Mouse (Mus musculus): ENCODE measurements around the gene Brat1. TPM values are rescaled to one million over a fixed set of nuclear protein-coding genes. Genes with fewer than 3 reads are reported as not detected.

The Brat1 gene
- polyA plus RNA-seq, 1 experiment from 2014 or later, result 7.5 TPM

- WGBS, result 69% methylated on average over 3 of the region's 3 CpGs
- H3K36me3 ChIP-seq (ENCODE audit: control insufficient read depth, insufficient read depth), result peaks cover 54% of the 10 kb centered on the region
- ATAC-seq, result no peak
- H3K9ac ChIP-seq (ENCODE audit: low read depth, low read length), result no peak overlapping the region
- H3K4me3 ChIP-seq (ENCODE audit: low read depth, low read length), result no peak overlapping the region
- H3K27me3 ChIP-seq (replicated peaks; ENCODE audit: control insufficient read depth, insufficient read depth, low read length), result no peaks in the 10 kb centered on the region
- H3K9me3 ChIP-seq (ENCODE audit: control insufficient read depth), result no peaks in the 10 kb centered on the region
- H3K4me1 ChIP-seq (replicated peaks; ENCODE audit: control insufficient read depth, insufficient read depth, low read length), result no peaks in the 10 kb centered on the region
- no peak overlapping the region for H3K4me2 ChIP-seq (replicated peaks; ENCODE audit: low read depth)
- H3K27ac ChIP-seq (ENCODE audit: low read depth, low read length), result no peak overlapping the region
- TF ChIP-seq CTCF (IDR thresholded peaks at IDR 0.05; ENCODE audit: low read depth), result no peak
Observed at GRCm38 (mm10) chr5:140688434-140688833, 16.4 kb upstream of the Brat1 start.

- Histone ChIP-seq H3K9me3 (ENCODE audit: control insufficient read depth) (no peaks in the 10 kb centered on the region), H3K9ac (ENCODE audit: low read depth, low read length) (no peak overlapping the region), H3K27ac (ENCODE audit: low read depth, low read length) (no peak overlapping the region), H3K27me3 (replicated peaks; ENCODE audit: control insufficient read depth, insufficient read depth, low read length) (no peaks in the 10 kb centered on the region), H3K36me3 (ENCODE audit: control insufficient read depth, insufficient read depth) (peaks cover 38% of the 10 kb centered on the region), H3K4me3 (ENCODE audit: low read depth, low read length) (no peak overlapping the region), H3K4me1 (replicated peaks; ENCODE audit: control insufficient read depth, insufficient read depth, low read length) (no peaks in the 10 kb centered on the region), H3K4me2 (replicated peaks; ENCODE audit: low read depth) (no peak overlapping the region)
- WGBS, result 48% methylated on average over 7 of the region's 7 CpGs
- peak; percentile 56 for ATAC-seq
- no peak for TF ChIP-seq CTCF (IDR thresholded peaks at IDR 0.05; ENCODE audit: low read depth)
Observed at GRCm38 (mm10) chr5:140695987-140696386, 8.8 kb upstream of the Brat1 start.

GRCm38 (mm10) chr5:140699776-140700175, 5.0 kb upstream of the Brat1 start:
- ATAC-seq, result no peak

GRCm38 (mm10) chr5:140701661-140702060, 3.1 kb upstream of the Brat1 start:
- Histone ChIP-seq H3K4me1 (replicated peaks; ENCODE audit: control insufficient read depth, insufficient read depth, low read length) (0 out of 2 replicates have a peak, but pooled peaks cover 6% of the 10 kb centered on the region), H3K4me2 (replicated peaks; ENCODE audit: low read depth) (peak overlapping the region; percentile 89), H3K27me3 (replicated peaks; ENCODE audit: control insufficient read depth, insufficient read depth, low read length) (no peaks in the 10 kb centered on the region), H3K36me3 (ENCODE audit: control insufficient read depth, insufficient read depth) (peaks cover 6% of the 10 kb centered on the region), H3K4me3 (ENCODE audit: low read depth, low read length) (peak overlapping the region; percentile 63), H3K9ac (ENCODE audit: low read depth, low read length) (peak overlapping the region; percentile 54), H3K27ac (ENCODE audit: low read depth, low read length) (peak overlapping the region; percentile 60), H3K9me3 (ENCODE audit: control insufficient read depth) (no peaks in the 10 kb centered on the region)
- peak; percentile 2; the same call in 1 of the 2 replicates for ATAC-seq
- WGBS, result under 1% methylated on average over 25 of the region's 25 CpGs
- no peak for TF ChIP-seq CTCF (IDR thresholded peaks at IDR 0.05; ENCODE audit: low read depth)

More at GRCm38 (mm10) chr5:140699776-140700175, 5.0 kb upstream of the Brat1 start:
- Histone ChIP-seq H3K36me3 (ENCODE audit: control insufficient read depth, insufficient read depth) (peaks cover 11% of the 10 kb centered on the region), H3K27ac (ENCODE audit: low read depth, low read length) (no peak overlapping the region), H3K4me3 (ENCODE audit: low read depth, low read length) (no peak overlapping the region), H3K4me2 (replicated peaks; ENCODE audit: low read depth) (no peak overlapping the region), H3K9me3 (ENCODE audit: control insufficient read depth) (no peaks in the 10 kb centered on the region), H3K27me3 (replicated peaks; ENCODE audit: control insufficient read depth, insufficient read depth, low read length) (no peaks in the 10 kb centered on the region), H3K9ac (ENCODE audit: low read depth, low read length) (no peak overlapping the region), H3K4me1 (replicated peaks; ENCODE audit: control insufficient read depth, insufficient read depth, low read length) (0 out of 2 replicates have a peak, but pooled peaks cover 2% of the 10 kb centered on the region)
- TF ChIP-seq CTCF (IDR thresholded peaks at IDR 0.05; ENCODE audit: low read depth), result no peak
- WGBS, result 67% methylated on average over 9 of the region's 9 CpGs

- Histone ChIP-seq H3K9ac (ENCODE audit: low read depth, low read length) (peak within 1 kb of the TSS; percentile 54), H3K27ac (ENCODE audit: low read depth, low read length) (peak within 1 kb of the TSS; percentile 60), H3K4me1 (replicated peaks; ENCODE audit: control insufficient read depth, insufficient read depth, low read length) (0 out of 2 replicates have a peak, but pooled peaks cover 6% of the 10 kb centered on the region), H3K36me3 (ENCODE audit: control insufficient read depth, insufficient read depth) (peaks cover 1% of the 10 kb centered on the region; the same call in 1 of the 2 replicates), H3K9me3 (ENCODE audit: control insufficient read depth) (no peaks in the 10 kb centered on the region), H3K4me2 (replicated peaks; ENCODE audit: low read depth) (peak within 1 kb of the TSS; percentile 89), H3K27me3 (replicated peaks; ENCODE audit: control insufficient read depth, insufficient read depth, low read length) (no peaks in the 10 kb centered on the region), H3K4me3 (ENCODE audit: low read depth, low read length) (peak within 1 kb of the TSS; percentile 63)
- WGBS, result under 1% methylated on average over 33 of the region's 33 CpGs
- TF ChIP-seq CTCF (IDR thresholded peaks at IDR 0.05; ENCODE audit: low read depth), result no peak; the same call in 1 of the 2 replicates
- peak; percentile 46 for ATAC-seq
Observed at GRCm38 (mm10) chr5:140702103-140702513, 2.7 kb upstream of the Brat1 start, which contains the start of gene Iqce. TSS of gene Iqce (minus strand) at chr5:140702378.

GRCm38 (mm10) chr5:140702618-140703175, 2.1 kb upstream of the Brat1 start:
- H3K36me3 ChIP-seq (ENCODE audit: control insufficient read depth, insufficient read depth), result peaks cover 3% of the 10 kb centered on the region; the same call in 1 of the 2 replicates
- no peak overlapping the region for H3K27ac ChIP-seq (ENCODE audit: low read depth, low read length)
- no peaks in the 10 kb centered on the region for H3K27me3 ChIP-seq (replicated peaks; ENCODE audit: control insufficient read depth, insufficient read depth, low read length)
- H3K4me3 ChIP-seq (ENCODE audit: low read depth, low read length), result peak overlapping the region; percentile 63
- TF ChIP-seq CTCF (IDR thresholded peaks at IDR 0.05; ENCODE audit: low read depth), result no peak
- 55% methylated on average over 19 of the region's 19 CpGs for WGBS
- 0 out of 2 replicates have a peak, but pooled peaks cover 6% of the 10 kb centered on the region for H3K4me1 ChIP-seq (replicated peaks; ENCODE audit: control insufficient read depth, insufficient read depth, low read length)
- no peaks in the 10 kb centered on the region for H3K9me3 ChIP-seq (ENCODE audit: control insufficient read depth)
- ATAC-seq, result no peak
- H3K9ac ChIP-seq (ENCODE audit: low read depth, low read length), result peak overlapping the region; percentile 54
- peak overlapping the region; percentile 89 for H3K4me2 ChIP-seq (replicated peaks; ENCODE audit: low read depth)
